Comparison of ENCODE assay signal across 8 mouse cellular contexts in the genomic region with DNA sequence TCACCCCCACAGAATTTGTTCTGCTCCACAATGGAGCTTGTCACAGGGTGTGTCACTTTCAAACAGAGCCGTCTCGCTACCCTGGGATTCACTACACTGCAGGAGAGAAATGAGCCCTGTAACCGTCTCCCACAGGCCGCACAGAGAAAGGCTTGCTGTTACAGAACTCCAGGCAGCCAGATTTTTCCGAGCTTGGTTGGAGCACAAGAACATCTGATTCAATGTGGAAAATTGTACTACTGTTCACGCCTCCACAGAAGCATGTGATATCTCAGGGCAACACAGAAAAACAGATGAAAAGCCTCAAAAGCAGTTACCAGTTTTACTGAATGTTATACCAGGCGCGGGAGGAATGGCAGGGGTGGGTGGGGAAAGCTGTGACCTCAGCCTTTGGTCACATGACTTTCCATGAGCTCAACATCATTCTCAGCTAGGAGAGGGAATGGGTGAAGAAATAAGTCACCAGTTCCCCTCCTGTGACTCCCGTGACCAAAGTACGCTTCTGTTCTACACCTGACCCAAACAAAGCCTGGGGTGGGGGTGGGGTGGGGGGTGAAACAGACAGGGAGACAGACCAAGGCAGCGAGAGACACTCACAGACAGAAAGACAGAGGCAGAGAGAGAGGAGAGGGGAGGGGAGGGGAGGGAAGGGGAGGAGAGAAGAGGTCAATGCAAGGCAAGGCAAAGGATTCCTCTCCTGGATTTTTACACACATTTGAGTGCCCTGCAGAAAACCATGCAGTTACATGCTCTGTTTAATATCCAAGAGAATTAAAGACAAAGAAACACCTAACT. TPM values are rescaled to one million over a fixed set of nuclear protein-coding genes. Genes with fewer than 3 reads are reported as not detected.
DNase-seq lines count a peak whose midpoint lies in the region; ATAC-seq and TF ChIP-seq lines count a peak whose summit lies in the region.

No protein-coding gene starts in this region.

- TF ChIP-seq POLR2A in ES-Bruce4 (IDR thresholded peaks at IDR 0.05; ENCODE audit: insufficient read depth, low read length), result no peak

- H3K27ac ChIP-seq in ES-Bruce4 (ENCODE audit: insufficient read depth, low read length), result no peak overlapping the region
- H3K27ac ChIP-seq in heart, postnatal 0 days (ENCODE audit: low read depth), result peak overlapping the region; percentile 71
- no peak overlapping the region for H3K27ac ChIP-seq in liver, postnatal 0 days (ENCODE audit: low read depth)

- peak; percentile 77 for ATAC-seq in heart, postnatal 0 days (ENCODE audit: insufficient read depth, low read depth)
- peak; percentile 95 for ATAC-seq in liver, postnatal 0 days

- no peak for TF ChIP-seq CTCF in ES-Bruce4 (IDR thresholded peaks at IDR 0.05; ENCODE audit: low read depth, low read length)
- no peak for TF ChIP-seq CTCF in heart, postnatal 0 days (IDR thresholded peaks at IDR 0.05; ENCODE audit: low read depth)
- TF ChIP-seq CTCF in liver, postnatal 0 days (IDR thresholded peaks at IDR 0.05; ENCODE audit: low read depth), result no peak

- WGBS in heart, postnatal 0 days, result 24% methylated on average over 11 of the region's 11 CpGs
- WGBS in liver, postnatal 0 days (ENCODE audit: insufficient replicate concordance), result 66% methylated on average over 11 of the region's 11 CpGs

- peaks cover 3% of the 10 kb centered on the region for H3K4me1 ChIP-seq in ES-Bruce4 (ENCODE audit: control insufficient read depth, insufficient read depth, low read length)
- peaks cover 28% of the 10 kb centered on the region for H3K4me1 ChIP-seq in heart, postnatal 0 days (ENCODE audit: control insufficient read depth, insufficient read depth)
- H3K4me1 ChIP-seq in liver, postnatal 0 days (ENCODE audit: insufficient read depth), result 0 out of 2 replicates have a peak, but pooled peaks cover 4% of the 10 kb centered on the region

- peak overlapping the region; percentile 52 for H3K4me3 ChIP-seq in ES-Bruce4 (ENCODE audit: low read depth, low read length)
- peak overlapping the region; percentile 19; the same call in 1 of the 2 replicates for H3K4me3 ChIP-seq in heart, postnatal 0 days (ENCODE audit: low read depth, low read length)
- no peak overlapping the region for H3K4me3 ChIP-seq in liver, postnatal 0 days (ENCODE audit: low read depth, low read length)

- peak overlapping the region; percentile 35 for H3K4me2 ChIP-seq in heart, postnatal 0 days (ENCODE audit: low read depth, low read length)
- peak overlapping the region; percentile 44 for H3K4me2 ChIP-seq in liver, postnatal 0 days (ENCODE audit: low read depth, low read length)

- peak overlapping the region; percentile 65 for H3K9ac ChIP-seq in ES-Bruce4 (ENCODE audit: low read depth, poor library complexity, severe bottlenecking)
- 0 out of 2 replicates have a peak overlapping the region, but pooled peaks have one; percentile 6 for H3K9ac ChIP-seq in heart, postnatal 0 days (replicated peaks; ENCODE audit: low read depth, low read length)
- H3K9ac ChIP-seq in liver, postnatal 0 days (replicated peaks), result no peak overlapping the region

- H3K36me3 ChIP-seq in ES-Bruce4 (ENCODE audit: control insufficient read depth, insufficient read depth, low read length, poor library complexity, severe bottlenecking), result no peaks in the 10 kb centered on the region
- no peaks in the 10 kb centered on the region for H3K36me3 ChIP-seq in heart, postnatal 0 days (replicated peaks; ENCODE audit: control insufficient read depth, insufficient read depth, low read length)
- no peaks in the 10 kb centered on the region for H3K36me3 ChIP-seq in liver, postnatal 0 days (replicated peaks; ENCODE audit: insufficient read depth, low read length)

- no peaks in the 10 kb centered on the region for H3K9me3 ChIP-seq in ES-Bruce4 (replicated peaks; ENCODE audit: control insufficient read depth, insufficient read depth, low read length, poor library complexity, severe bottlenecking)
- H3K9me3 ChIP-seq in heart, postnatal 0 days (replicated peaks; ENCODE audit: control insufficient read depth, low read length), result no peaks in the 10 kb centered on the region
- no peaks in the 10 kb centered on the region for H3K9me3 ChIP-seq in liver, postnatal 0 days (ENCODE audit: low read length)

- DNase-seq in embryo, embryonic 9.5 days (ENCODE audit: extremely low spot score), result peak; percentile 62
- peak; percentile 74 for DNase-seq in heart, postnatal 0 days (ENCODE audit: low spot score)
- peak; percentile 14 to 43 for DNase-seq in kidney, postnatal 4 days
- DNase-seq in liver, postnatal 0 days, result peak; percentile 35
- peak; percentile 46 for DNase-seq in right cerebral cortex, postnatal 14 days
- no peak for DNase-seq in ovary, postnatal 10 days (ENCODE audit: low spot score)
- no peak for DNase-seq in spleen, postnatal 36 days (ENCODE audit: low spot score in 2 of 2)

- TF ChIP-seq EP300 in ES-Bruce4 (IDR thresholded peaks at IDR 0.05; ENCODE audit: insufficient read depth, low read depth, low read length), result no peak
- no peak for TF ChIP-seq EP300 in heart, postnatal 0 days (IDR thresholded peaks at IDR 0.05; ENCODE audit: low read depth)
- TF ChIP-seq EP300 in liver, postnatal 0 days (IDR thresholded peaks at IDR 0.05; ENCODE audit: low read depth), result no peak

- H3K27me3 ChIP-seq in ES-Bruce4 (ENCODE audit: control insufficient read depth, insufficient read depth, low read length, poor library complexity, severe bottlenecking), result no peaks in the 10 kb centered on the region
- H3K27me3 ChIP-seq in heart, postnatal 0 days (ENCODE audit: control insufficient read depth, insufficient read depth, low read length), result no peaks in the 10 kb centered on the region
- no peaks in the 10 kb centered on the region for H3K27me3 ChIP-seq in liver, postnatal 0 days (ENCODE audit: insufficient read depth, low read length)

RNA-seq across cellular contexts. Expression of gene Aig1, which starts 7.5 kb away (rescaled TPM):
- polyA plus RNA-seq in ES-Bruce4 (2011; ENCODE audit: insufficient read depth, insufficient read length, low read depth, missing spikeins), result 12.0 and 15.3 TPM in 2 replicates
- 89.0 and 147 TPM in 2 replicates for total RNA-seq in heart, postnatal 0 days (2014; rRNA removed; ENCODE audit: low replicate concordance)
- 77.4 and 81.4 TPM in 2 replicates for polyA plus RNA-seq in heart, postnatal 0 days (2015; fragmentation: Nextera tagmentation; extraction: Ambion mirVana)
- 24.6 and 27.6 TPM in 2 replicates for polyA plus RNA-seq in liver, postnatal 0 days (2015; fragmentation: Nextera tagmentation; extraction: Ambion mirVana)

Comparison
In these comparisons a context has a peak if more than half of its experiments do, and no peak if none do; other contexts are left out.
1. DNase-seq: peak in embryo, embryonic 9.5 days (single experiment), heart, postnatal 0 days (single experiment), kidney, postnatal 4 days (2 of 2), liver, postnatal 0 days (single experiment) and right cerebral cortex, postnatal 14 days (single experiment); none in ovary, postnatal 10 days (single experiment) and spleen, postnatal 36 days (0 of 2).